Mouse (Mus musculus) ES-E14 (cell line): Measurements from ENCODE around the gene Ddx20.

Experiments used
- CHD2 ChIP-seq: IDR thresholded peaks from 2 replicates; pipeline ENCODE4 v1.6.1; 2014; ENCODE audit warnings: mild to moderate bottlenecking, low read depth, low read length, inconsistent platforms
- MAFK ChIP-seq: IDR thresholded peaks from 2 replicates; pipeline ENCODE4 v1.6.1; 2014; ENCODE audit warnings: mild to moderate bottlenecking, low read depth, low read length, inconsistent platforms; ENCODE audit not compliant: insufficient read depth
- ZC3H11A ChIP-seq: IDR thresholded peaks from 2 replicates; pipeline ENCODE4 v1.6.1; 2012; ENCODE audit warnings: low read depth, mild to moderate bottlenecking, inconsistent platforms, low read length, borderline replicate concordance
- ZNF384 ChIP-seq: IDR thresholded peaks from 2 replicates; pipeline ENCODE4 v1.6.1; 2012; ENCODE audit warnings: low read depth, low read length, inconsistent platforms

DNA sequence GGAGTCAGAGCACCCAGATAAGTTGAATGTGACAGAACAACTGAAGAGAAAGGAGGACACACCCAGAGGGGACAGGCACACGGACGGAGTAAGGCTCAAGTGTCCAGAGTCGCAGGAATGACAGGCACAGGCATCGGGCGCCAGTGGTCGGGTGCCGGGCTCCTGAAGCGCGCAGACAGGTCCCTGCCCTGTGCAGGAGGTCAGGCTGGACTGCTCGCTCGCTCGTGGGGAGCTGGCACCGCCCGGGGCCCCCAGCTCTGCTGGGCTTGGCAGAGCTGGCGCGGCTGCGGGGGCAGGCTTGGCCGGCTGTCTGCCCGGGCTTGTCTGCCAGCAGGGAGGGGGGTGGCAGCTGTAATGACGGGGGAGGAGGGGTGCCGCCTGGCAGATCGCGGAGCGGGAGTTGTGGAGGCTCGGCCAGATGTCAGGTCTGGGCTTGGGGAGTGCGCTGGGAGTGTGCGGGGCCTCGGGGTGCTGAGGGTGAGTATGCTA is 17.7 kb upstream of the Ddx20 start:
- TF ChIP-seq ZC3H11A (no peak), MAFK (no peak), CHD2 (no peak), ZNF384 (no peak)
